Mouse (Mus musculus) left cerebral cortex, adult 8-10 months (tissue): Measurements from ENCODE around the gene Plekhj1. TPM values are rescaled to one million over a fixed set of nuclear protein-coding genes. Genes with fewer than 3 reads are reported as not detected.

ENCODE experiments used
- DNase-seq, 2 experiments: peaks; one replicate each; pipeline ENCODE4 v3.0.0; 2022; ENCODE audit warnings: low spot score in 2 of 2
- total RNA-seq, 4 experiments: library from RNA; stranded (reverse); gene quantifications; 2 replicates each; pipeline ENCODE4 v1.2.4; 2022

Gene Plekhj1
- total RNA-seq, 4 experiments from 2014 or later: 61.3 to 74.5 (median 66.4) TPM

DNA sequence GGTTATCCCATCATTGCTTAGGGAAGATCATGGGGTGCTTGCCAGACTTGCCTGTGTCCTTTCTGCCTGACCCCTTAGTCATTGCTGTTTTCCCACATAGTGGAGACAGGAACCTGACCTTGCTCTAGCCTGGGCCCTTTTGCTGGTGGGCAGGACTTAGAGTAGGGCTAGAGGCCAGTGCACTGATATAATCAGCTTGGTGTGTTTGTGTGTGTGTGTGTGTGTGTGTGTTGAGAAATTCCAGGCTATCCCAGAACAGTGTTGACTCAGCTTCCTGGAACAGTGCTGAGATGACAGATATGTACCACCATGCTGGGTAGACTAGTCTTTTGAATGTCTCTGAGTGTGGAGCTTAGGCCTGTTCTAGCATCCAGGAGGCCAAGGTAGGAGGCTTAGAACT lies 18.9 kb downstream of the Plekhj1 start:
- DNase-seq: no peak

DNA sequence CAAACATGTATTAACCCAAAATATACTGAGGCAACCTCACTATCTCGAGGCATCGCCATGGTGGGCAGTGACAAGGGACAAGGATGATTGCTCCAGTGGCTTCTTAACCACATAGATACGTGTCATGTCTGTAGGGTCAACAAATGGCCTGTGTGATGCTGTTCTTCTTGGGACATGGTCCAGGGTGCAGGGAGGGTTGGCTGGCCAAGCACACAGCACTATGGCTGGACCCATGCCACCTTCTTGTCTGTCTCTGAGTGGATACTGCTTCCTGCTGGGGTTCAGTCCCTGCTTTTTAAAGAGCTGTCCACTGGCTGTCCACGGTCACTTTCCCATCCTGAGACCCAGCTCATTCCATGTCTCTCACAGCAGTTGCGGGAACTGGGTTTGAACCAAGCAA lies 21.3 kb downstream of the Plekhj1 start:
- no peak for DNase-seq

DNA sequence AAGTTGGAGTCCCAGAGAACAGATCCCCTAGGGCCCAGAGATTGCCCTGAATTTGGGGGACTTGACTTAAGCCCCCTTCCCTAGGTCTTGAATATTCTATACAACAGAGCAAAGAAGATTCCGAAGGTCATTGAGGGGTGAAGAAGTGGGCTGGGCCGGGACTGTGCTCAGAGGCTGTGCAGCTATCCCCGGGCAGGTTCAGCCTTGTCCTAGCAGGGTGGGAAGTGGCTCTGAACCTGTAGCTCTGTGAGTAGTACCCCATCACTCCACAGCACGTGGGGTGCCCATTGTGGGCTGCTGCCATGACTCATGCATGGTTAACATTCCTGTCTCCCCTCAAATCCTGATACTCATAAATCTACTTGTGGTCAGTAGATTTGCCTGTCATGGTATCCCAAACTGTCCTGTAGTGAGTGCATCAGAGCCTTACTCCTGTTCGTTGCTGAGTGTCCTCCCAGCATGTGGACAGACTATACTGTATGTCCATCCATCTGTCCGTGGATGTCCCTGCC lies 22.0 kb downstream of the Plekhj1 start:
- no peak for DNase-seq

DNA sequence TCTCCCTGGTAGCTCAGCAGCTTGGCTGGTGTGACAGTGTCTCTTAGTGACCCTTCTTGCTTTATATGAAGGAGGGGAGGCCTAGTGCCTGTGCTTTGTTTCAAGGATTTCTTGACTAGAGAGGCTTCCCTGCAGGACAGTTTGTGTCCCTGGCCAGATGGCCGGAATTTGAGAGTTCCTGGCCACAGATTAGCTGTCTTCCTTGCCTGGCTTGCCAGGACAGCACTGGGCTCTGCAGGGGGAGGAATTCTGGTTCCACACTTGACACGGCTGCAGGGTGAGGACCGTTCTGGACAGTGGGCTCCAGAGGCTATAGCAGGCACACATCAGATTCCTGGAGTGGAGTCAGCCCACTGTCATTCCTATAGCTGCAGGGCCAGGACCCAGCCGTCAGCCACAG lies 22.7 kb downstream of the Plekhj1 start:
- DNase-seq: no peak

DNA sequence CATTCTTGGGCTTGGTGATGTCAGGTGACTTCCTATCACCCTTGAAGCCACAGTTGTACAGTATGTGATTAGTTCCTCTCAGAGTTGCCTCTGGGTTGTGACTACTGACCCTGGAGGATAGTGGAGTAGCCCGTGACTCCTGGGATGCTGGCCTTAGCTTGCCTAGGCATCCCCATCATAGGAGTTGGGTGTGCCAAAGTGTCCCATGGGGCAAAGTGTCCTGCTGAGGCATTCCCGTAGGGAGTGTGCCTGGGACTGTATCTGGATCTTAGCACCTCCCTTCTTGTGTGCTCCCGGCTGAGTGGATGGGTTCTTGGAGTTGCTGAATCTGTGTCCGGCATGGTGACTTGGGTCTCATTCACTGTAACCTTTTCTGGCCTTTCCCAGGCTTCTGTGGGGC lies 23.4 kb downstream of the Plekhj1 start:
- DNase-seq: no peak

DNA sequence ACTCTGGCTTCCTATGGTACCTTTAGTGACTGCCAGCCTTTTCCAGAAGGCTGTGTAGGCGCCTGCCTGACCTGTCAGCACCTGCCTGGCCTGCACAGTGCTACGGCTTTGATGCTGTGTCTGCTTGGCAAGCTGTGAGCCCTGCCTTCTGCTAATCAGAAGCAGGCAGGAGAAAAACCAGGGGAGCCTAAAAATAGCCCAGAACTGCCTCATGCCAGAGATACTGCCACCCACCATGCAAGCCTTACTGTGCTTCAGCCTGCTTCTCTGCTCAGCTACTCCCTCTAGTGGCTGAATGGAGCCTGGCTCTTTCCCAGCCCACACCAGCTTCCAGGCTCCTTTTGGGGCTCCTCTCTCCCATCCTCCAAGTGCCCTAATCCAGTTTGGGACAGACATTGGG lies 23.9 kb downstream of the Plekhj1 start:
- DNase-seq: peak; percentile 81 to 90

DNA sequence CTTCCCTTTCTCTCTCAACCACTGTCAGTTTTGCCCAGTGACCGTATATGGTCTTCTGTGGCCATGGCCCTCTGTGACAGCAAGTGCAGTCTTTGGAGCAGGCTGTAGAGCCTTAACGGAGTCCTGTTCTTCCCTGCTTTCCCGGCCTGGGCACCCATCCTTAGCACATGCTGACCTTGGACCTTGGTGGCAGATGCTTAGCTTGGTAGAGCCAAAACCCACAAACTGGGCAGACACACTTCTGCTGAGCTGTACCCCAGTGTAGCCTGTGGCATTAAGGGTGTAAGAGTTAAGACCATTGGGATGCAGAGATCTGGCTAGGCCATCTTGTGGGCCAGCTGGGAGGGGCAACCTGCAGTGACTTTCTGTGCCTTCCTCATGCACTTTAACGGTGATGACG lies 24.6 kb downstream of the Plekhj1 start:
- DNase-seq: no peak

DNA sequence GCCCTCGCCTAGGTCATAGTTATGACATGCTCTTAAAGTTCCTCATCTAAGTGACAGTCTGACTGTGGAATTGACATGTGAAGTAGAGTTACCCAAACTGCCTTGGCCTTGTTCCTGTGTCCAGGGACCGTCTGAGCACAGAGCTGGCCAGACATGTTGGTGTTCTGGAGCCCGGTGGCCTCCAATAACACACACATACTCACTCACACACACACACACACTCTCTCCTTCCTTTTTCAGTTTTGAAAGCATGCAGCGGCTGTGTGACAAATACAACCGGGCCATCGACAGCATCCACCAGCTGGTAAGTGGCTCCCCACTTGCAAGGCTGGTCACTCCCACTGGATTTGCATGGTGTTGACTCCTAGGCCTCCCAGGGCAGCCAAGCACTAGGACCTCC lies 30.1 kb downstream of the Plekhj1 start:
- no peak for DNase-seq

DNA sequence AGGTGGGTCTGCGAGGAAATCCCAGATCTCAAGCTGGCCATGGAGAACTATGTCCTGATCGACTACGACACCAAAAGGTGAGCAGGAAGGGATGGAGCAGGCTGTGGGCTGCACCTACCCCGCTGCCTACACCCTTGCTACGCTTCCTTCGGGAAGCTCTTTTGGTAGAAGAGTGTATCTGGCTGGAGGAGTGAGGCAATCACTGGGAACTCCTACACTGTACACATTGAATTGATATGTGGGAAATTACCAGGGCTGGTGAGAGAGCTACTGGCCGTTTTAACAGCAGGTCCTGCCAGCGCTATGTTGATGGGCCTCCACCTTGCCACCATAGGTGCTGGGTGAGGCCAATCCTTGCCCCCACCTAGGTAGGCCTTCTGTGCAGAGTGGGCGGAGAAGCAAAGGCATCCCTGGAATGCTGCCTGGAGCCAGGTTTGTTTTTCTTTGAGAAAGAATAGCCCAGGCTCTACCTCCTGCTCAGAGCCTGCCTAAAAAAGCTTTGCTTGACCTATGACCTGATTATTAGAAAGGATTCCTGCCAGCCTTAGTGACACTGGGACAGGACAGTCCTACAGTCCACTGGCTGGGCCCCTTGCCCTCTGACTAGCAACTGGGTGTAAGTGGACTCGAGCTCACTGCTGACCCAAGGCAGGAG lies 32.1 kb downstream of the Plekhj1 start:
- no peak for DNase-seq

DNA sequence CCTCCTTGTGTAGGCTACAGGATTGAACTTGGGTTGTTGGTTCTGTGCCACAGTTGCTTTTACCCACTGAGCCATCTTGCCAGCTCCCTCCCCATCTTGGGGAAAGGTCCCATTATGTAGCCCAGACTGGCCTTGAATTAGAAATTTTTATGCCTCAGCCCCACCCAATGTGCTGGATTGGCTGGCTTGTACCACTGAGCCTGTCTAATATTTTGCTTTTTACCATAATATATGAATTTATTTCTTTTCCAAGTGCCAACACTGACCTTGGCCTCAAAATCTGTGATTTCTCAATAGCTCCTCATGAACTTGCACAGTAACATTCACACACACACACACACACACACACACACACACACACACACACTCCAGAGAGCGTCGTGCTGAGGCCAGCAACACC lies 32.7 kb downstream of the Plekhj1 start:
- DNase-seq: no peak

DNA sequence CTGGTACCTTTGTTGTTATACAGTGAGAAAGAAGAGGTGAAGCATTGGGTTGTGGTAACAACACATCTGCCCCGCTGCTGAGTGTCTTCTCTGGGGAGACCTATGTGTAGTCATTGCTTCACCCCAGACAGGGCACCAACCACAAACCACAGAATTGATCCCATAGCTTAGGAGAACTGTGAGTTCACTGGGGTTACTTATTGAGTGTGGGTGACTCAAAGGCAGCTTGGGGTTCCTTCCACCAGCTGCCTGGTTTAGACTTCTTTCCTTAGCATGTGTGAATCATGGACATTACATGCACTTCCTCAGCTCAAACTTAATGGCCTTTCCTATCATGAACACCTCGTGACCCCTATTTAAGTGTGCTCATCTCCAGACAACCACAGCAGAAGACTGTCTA lies 34.9 kb downstream of the Plekhj1 start:
- DNase-seq: no peak

DNA sequence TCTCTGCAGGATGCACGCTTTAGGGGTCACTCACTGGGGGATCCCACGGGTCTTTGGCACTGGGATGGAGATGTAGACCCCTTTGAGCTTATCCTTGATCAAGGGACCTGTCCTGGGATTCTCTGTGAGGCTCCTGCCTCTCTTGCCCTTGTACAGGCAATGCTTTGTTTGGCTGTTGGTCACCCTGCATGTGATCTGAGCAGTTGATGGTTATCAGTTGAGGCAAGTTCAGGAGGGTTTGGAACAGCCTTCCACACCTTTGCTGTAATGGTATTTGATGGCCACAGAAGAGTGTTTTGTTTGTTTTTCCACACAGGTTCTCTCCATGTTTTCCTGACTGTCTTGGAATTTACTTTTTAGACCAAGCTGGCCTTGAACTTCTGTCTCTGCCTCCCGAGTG lies 36.6 kb downstream of the Plekhj1 start:
- DNase-seq: no peak

DNA sequence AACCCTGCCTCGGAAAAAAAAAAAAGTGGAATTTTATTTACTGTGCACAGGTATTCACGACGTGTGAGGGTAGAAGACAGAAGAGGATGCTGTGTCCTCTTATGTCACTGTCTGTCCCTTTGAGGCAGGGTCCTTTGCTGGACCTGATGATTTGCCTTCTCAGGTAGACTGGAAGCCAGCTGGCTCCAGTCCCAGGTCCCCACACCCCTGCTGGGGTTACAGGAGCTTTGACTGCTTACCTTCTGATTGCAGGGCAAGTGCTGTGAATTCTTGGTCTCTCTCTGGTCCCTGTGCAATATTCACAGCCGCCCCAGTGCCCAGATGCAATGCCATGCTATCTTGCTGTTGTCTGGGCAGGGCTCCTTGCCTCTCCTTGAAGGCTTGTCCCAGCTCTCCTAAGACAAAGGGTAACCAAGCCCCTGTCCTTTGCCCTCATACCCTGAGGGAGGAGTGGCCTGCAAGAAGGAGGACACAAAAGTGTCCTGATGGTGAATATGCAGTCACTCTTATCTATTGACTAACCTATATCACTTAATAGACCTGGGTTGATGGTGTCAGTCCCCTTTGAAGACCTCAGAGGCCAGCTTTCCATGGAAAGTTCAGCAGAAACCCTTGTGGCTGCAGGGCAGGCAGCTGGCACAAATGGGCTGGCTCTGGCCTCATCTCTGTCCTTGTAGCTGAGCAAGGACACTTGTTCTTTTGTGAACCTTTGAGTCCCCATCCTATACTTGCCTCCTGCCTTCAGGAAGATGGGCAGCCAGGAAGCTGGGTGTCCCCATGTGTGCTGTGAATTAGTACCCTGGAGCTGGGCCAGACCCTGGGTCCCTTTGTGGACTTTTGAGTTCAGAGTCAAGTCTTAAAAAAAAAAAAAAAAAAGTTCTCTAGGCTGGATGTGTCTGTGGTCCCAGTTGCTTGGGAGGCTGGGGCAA lies 37.6 kb downstream of the Plekhj1 start:
- DNase-seq: no peak

DNA sequence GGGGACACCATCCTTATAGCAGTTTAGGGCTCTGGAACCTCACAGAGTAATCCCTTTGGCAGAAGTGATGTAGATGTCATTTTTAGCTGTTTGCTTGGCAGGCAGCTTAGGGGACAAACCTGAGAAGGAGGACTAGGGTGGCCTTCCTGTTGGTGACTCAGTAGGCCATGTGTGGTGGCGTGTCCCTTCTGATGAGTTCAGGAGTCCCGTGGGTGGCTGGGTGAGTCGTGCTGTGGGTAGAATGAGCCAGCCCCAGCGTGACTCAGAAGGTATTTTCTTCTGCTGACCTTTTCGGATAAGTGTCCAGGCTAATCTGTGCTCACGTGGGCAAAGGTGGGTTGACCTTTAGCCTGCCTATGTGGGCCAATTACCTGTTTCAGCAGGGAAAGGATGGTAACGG lies 39.8 kb downstream of the Plekhj1 start:
- peak in 1 of 2 experiments; percentile 67 for DNase-seq

DNA sequence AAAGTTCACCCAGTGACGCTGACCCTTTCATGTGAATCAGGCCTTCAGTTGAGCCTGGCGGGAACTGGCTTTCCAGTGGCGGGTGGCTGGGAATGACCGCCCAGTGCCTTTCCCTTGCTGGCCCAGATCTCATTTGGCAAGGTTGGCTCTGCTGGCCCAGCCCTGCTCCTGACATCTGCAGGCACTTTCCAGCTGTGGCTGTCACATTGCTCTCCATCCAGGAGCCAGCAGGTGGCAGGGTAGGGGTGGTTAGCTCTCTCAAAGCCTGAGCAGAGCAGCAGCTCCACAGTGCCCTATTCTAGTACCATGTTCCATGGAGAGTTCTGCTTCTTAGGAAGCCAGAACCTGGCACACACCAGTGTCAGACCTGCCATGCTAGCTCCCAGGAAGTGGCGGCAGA lies 40.7 kb downstream of the Plekhj1 start:
- DNase-seq: peak in 1 of 2 experiments; percentile 64

DNA sequence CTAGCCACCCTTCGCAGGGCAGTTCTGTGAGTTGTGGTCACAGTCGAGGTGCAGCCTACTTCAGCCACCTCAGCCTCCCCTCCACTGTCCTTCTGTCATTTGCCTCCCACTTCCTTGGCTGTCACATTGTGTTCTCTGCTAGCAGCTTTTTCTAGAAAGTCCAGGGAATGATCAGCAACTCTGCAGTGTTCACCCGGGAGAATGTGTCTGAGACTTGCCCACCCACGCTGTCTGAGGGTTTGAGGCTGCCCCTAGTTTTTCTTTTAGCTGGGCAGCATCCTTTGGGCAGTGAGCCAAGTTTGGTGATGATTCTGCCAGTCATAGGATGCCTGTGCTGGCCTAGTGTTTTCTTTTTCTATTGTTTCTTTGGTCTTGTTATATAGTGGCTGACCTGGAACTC lies 41.5 kb downstream of the Plekhj1 start:
- DNase-seq: peak in 1 of 2 experiments; percentile 72

DNA sequence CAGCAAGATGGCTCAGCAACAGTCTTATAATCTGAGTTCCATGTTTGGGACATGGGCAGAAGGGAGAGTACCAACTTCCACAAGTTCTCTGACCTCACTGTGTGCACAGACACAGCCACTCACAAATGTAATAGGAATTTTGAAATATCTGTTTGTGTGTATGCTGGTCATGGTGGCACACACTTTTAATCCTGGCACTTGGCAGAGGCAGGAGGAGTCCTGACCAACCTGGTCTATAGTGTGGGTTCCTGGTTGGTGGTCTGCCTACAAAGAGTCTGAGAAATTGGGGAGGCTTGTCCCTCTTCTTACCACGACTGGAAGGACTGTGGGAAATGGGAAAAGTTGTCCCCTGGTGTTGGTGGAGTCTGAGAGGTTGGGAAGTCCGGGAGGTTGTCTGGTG lies 41.9 kb downstream of the Plekhj1 start:
- no peak for DNase-seq

DNA sequence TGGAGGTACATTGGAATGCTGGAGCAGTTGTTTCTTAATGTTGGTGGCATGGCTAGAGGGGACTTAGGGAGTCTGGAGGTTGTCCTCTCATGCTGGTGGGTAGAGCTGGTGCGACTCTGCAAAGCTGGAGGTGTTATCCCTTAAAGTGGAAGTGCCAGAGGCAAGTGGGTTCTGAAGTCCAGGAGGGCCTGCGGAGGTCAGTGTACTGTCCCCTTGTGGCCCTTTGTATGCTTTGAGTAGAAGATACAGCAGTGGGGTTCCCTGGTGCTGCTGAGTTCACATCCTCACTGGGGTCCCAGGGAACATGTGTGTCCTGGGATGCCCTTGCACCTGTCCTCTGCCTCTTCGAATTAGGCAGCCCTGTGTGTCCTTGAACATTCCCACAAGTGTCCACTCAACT lies 42.3 kb downstream of the Plekhj1 start:
- no peak for DNase-seq

DNA sequence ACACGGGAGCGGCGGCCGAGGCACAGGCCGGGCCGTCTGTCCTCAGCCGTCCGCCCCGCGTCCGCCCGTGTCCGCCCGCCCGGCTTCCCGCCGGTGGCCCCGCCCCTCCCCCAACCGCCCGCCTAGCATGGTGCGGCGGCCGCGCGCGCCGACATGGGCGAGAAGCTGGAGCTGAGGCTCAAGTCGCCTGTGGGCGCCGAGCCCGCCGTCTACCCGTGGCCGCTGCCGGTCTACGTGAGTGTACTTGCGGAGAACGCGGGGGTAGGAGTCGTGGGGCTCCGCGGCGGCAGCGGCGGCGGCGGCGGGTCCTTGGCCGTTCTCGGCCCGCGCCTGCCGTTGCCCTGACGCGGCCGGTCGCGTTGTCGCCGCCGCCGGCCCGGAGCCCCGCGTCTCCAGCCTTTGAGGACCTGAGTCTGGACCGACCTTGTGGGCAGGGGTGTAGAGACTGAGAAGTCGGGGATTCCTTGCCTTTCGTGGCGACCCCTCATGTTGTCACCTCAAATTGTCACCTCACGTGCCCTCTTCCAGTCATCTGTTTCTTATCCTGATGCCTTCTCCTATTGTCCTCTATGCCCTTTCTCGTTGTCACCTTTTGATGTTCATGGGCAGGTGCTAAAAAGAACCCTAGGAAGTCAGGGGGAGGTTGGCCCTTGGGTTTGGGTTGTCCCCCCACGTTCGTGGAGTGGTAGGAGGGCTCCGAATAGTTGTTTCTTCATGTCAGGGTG lies 43.0 kb downstream of the Plekhj1 start:
- DNase-seq: no peak

DNA sequence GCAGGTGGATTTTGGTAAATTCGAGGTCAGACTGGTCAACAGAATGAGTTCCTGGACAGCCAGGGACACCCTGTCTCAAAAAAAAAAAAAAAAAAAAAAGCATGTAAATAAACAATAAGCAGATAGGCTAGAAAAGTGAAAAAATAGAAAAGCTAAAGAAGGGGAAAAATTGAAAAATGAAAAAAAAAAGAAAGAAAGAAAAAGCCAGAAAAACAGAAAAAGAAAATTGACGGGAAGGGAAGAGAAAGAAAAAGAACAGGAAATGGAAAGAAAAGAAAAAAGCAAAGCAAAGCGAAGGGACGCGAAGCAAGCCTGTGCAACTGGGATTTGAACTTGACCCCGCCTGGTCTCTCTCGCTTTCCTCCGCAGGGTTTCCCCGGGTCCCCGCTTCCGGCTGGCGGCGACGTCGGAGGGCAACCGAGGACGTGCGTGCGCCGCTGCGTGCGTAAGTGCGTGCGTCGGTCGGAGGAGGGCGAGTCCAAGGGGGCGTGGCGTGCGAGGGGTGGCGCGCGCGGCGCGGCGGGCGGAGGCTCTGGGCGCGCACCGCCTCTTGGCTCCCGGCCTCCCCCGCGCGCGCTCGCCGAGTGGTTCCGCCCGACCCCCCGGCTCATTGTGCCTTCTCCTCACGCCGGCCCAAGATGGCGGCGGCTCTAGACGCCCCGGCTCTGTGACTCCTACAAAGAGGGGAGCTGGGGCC lies 43.7 kb downstream of the Plekhj1 start, which contains the start of gene Dot1l:
Gene Dot1l, plus strand, starts transcription at position 613 of the 697 bp plus-strand sequence.
- peak; percentile 95 to 96 for DNase-seq

DNA sequence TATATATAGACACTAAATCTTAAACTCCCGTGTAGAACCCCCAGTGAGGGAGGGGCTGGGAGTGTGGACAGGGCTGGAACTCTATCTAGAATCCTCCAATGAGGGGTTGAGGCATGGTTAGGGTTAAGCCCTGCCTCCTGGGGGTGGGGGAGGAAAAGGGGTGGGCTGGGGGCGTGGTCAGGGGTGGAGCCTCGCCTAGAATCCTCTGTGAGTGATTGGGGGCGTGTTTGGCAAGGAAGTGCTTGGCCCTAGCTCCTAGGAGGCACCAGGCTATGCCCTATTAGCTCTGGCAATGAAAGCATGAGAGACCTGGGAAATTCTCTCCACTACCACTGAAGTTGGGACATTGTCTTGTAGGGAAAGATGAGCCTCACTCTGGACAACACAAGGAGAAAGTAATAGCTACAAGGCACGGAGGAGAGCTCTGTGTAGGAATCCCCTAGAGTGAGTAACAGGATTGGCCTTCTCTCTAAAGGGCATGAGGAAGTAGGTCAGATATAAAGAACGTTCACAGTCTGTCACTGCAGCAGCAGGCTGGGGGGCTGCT lies 46.3 kb downstream of the Plekhj1 start:
- DNase-seq: no peak
